Mouse (Mus musculus): Measurements from ENCODE around the gene Xirp2.
A peak's percentile ranks its signal among the peaks of the same experiment; 100 is the strongest.

Xirp2 gene

GRCm38 (mm10) chr2:67564851-67565479 lies 119.2 kb downstream of the Xirp2 start:
- no peak for DNase-seq (ENCODE audit: low spot score in 2 of 2)

- DNase-seq (ENCODE audit: low spot score in 2 of 2): peak; percentile 5 to 7
Observed at GRCm38 (mm10) chr2:67565480-67566331, 119.9 kb downstream of the Xirp2 start, which contains the start of gene B3galt1. TSS of gene B3galt1 (plus strand) at chr2:67565871.

- no peak for DNase-seq (ENCODE audit: low spot score in 2 of 2)
Observed at GRCm38 (mm10) chr2:67566566-67566965, 120.8 kb downstream of the Xirp2 start.

- no peak for DNase-seq (ENCODE audit: low spot score in 2 of 2)
Observed at GRCm38 (mm10) chr2:67567141-67567680, 121.4 kb downstream of the Xirp2 start.

All from spleen, postnatal 36 days (tissue).